Mouse (Mus musculus) CH12.LX (cell line): ENCODE data around the gene Mthfd2. TPM values are rescaled to one million over a fixed set of nuclear protein-coding genes. Genes with fewer than 3 reads are reported as not detected.

ENCODE experiments used
- DNase-seq: peaks from one replicate; pipeline ENCODE4 v3.0.0-alpha.2; 2013; ENCODE audit errors: extremely low read depth
- H3K27ac ChIP-seq: 2 replicates; pipeline ENCODE4 v1.5.1; 2012; ENCODE audit warnings: low read depth, mild to moderate bottlenecking, control low read depth, moderate library complexity; ENCODE audit not compliant: insufficient read depth
- H3K27me3 ChIP-seq: replicated peaks from 2 replicates; pipeline ENCODE3; 2012; ENCODE audit warnings: inconsistent platforms
- H3K36me3 ChIP-seq, 2 experiments: replicated peaks in 1 of 2; 2 replicates each; pipeline versions ENCODE3 to v1.6.1; 2012; ENCODE audit warnings: inconsistent platforms in 1 of 2, low read length in 1 of 2, mild to moderate bottlenecking in 1 of 2, mixed read lengths in 1 of 2, moderate library complexity in 1 of 2; ENCODE audit not compliant: control insufficient read depth in 1 of 2, insufficient read depth in 1 of 2
- H3K4me1 ChIP-seq, 2 experiments: 2 replicates each; pipeline ENCODE4 v1.6.1; 2012; ENCODE audit warnings: inconsistent platforms in 1 of 2, moderate library complexity in 1 of 2; ENCODE audit not compliant: insufficient read depth in 2 of 2, control insufficient read depth in 1 of 2
- H3K4me2 ChIP-seq: 2 replicates; pipeline ENCODE4 v1.6.1; 2012; ENCODE audit warnings: low read depth, mild to moderate bottlenecking, control low read depth; ENCODE audit not compliant: poor library complexity, insufficient read depth, severe bottlenecking
- H3K4me3 ChIP-seq, 3 experiments: fragments of 150-350 bp in 1 of 3; sonication (generic) in 1 of 3; replicated peaks in 1 of 3; 2 replicates each; pipeline versions ENCODE3 to v1.5.1; 2011 to 2012; ENCODE audit warnings: low read depth in 2 of 3, low read length in 2 of 3, mild to moderate bottlenecking in 2 of 3, moderate library complexity in 2 of 3, control low read depth in 1 of 3, improper control_type of control experiment in 1 of 3, inconsistent platforms in 1 of 3, mixed read lengths in 1 of 3; ENCODE audit not compliant: poor library complexity in 1 of 3
- H3K79me2 ChIP-seq: replicated peaks from 2 replicates; pipeline ENCODE4 v1.6.1; 2012; ENCODE audit warnings: mild to moderate bottlenecking, moderate library complexity; ENCODE audit not compliant: control insufficient read depth, poor library complexity, insufficient read depth, severe bottlenecking; ENCODE audit errors: extremely low read depth
- H3K9ac ChIP-seq: 2 replicates; pipeline ENCODE4 v1.6.1; 2012; ENCODE audit warnings: low read depth, mild to moderate bottlenecking, control low read depth, moderate library complexity; ENCODE audit not compliant: insufficient read depth
- H3K9me3 ChIP-seq: replicated peaks from 2 replicates; pipeline ENCODE3; 2012; ENCODE audit warnings: low read length, inconsistent platforms, mixed read lengths
- CHD1 ChIP-seq: IDR thresholded peaks from 2 replicates; pipeline ENCODE4 v1.6.1; 2012; ENCODE audit warnings: low read depth, low read length, improper control_type of control experiment, inconsistent platforms
- CHD2 ChIP-seq: IDR thresholded peaks from 2 replicates; pipeline ENCODE4 v1.6.1; 2011; ENCODE audit warnings: low read length, improper control_type of control experiment
- CTCF ChIP-seq, 2 experiments: IDR thresholded peaks in 1 of 2; conservative IDR thresholded peaks in 1 of 2; 2 replicates each; pipeline ENCODE4 v1.5.1; 2011 to 2012; ENCODE audit warnings: low read depth in 2 of 2, low read length in 2 of 2, improper control_type of control experiment in 1 of 2, inconsistent platforms in 1 of 2, mild to moderate bottlenecking in 1 of 2, moderate library complexity in 1 of 2
- ETS1 ChIP-seq: conservative IDR thresholded peaks from 2 replicates; pipeline ENCODE4 v1.6.1; 2012; ENCODE audit warnings: low read depth, mild to moderate bottlenecking, inconsistent platforms, low read length, improper control_type of control experiment, moderate library complexity
- GABPA ChIP-seq: IDR thresholded peaks from 2 replicates; pipeline ENCODE4 v1.6.1; 2012; ENCODE audit warnings: low read depth, low read length, improper control_type of control experiment, inconsistent platforms; ENCODE audit not compliant: insufficient replicate concordance
- HCFC1 ChIP-seq: IDR thresholded peaks from 2 replicates; pipeline ENCODE4 v1.6.1; 2012; ENCODE audit warnings: low read depth, mild to moderate bottlenecking, inconsistent platforms, low read length, improper control_type of control experiment
- IRF4 ChIP-seq: IDR thresholded peaks from 2 replicates; pipeline ENCODE4 v1.6.1; 2014; ENCODE audit warnings: low read depth, mild to moderate bottlenecking, inconsistent platforms, low read length, improper control_type of control experiment
- JUN ChIP-seq: IDR thresholded peaks from 2 replicates; pipeline ENCODE4 v1.6.1; 2011; ENCODE audit warnings: low read depth, mild to moderate bottlenecking, low read length, improper control_type of control experiment, moderate library complexity; ENCODE audit not compliant: insufficient read depth
- KAT2A ChIP-seq: IDR thresholded peaks from 2 replicates; pipeline ENCODE4 v1.6.1; 2012; ENCODE audit warnings: low read length, improper control_type of control experiment, inconsistent platforms; ENCODE audit not compliant: insufficient replicate concordance
- MAX ChIP-seq: IDR thresholded peaks from 2 replicates; pipeline ENCODE4 v1.6.1; 2011; ENCODE audit warnings: low read length, improper control_type of control experiment
- MEF2A ChIP-seq: IDR thresholded peaks from 2 replicates; pipeline ENCODE4 v1.6.1; 2014; ENCODE audit warnings: low read depth, mild to moderate bottlenecking, inconsistent platforms, low read length, improper control_type of control experiment, borderline replicate concordance
- MXI1 ChIP-seq: IDR thresholded peaks from 2 replicates; pipeline ENCODE4 v1.6.1; 2011; ENCODE audit warnings: mild to moderate bottlenecking, low read depth, low read length, improper control_type of control experiment
- MYC ChIP-seq: IDR thresholded peaks from 2 replicates; pipeline ENCODE4 v1.6.1; 2011; ENCODE audit warnings: low read depth, mild to moderate bottlenecking, improper control_type of control experiment, low read length
- NELFE ChIP-seq: IDR thresholded peaks from 2 replicates; pipeline ENCODE4 v1.6.1; 2011; ENCODE audit warnings: low read depth, low read length, improper control_type of control experiment
- POLR2A ChIP-seq: IDR thresholded peaks from 2 replicates; pipeline ENCODE4 v1.6.1; 2011; ENCODE audit warnings: low read depth, mild to moderate bottlenecking, improper control_type of control experiment, low read length
- POLR2AphosphoS2 ChIP-seq: IDR thresholded peaks from 2 replicates; pipeline ENCODE4 v1.6.1; 2011; ENCODE audit warnings: low read depth, low read length, improper control_type of control experiment
- RAD21 ChIP-seq: IDR thresholded peaks from 2 replicates; pipeline ENCODE4 v1.6.1; 2011; ENCODE audit warnings: low read depth, mild to moderate bottlenecking, low read length, improper control_type of control experiment, moderate library complexity
- RCOR1 ChIP-seq: conservative IDR thresholded peaks from 2 replicates; pipeline ENCODE4 v1.6.1; 2012; ENCODE audit warnings: low read depth, mild to moderate bottlenecking, inconsistent platforms, low read length, improper control_type of control experiment
- SIN3A ChIP-seq: IDR thresholded peaks from 2 replicates; pipeline ENCODE4 v1.6.1; 2012; ENCODE audit warnings: low read length, improper control_type of control experiment, inconsistent platforms
- SMC3 ChIP-seq: IDR thresholded peaks from 2 replicates; pipeline ENCODE4 v1.6.1; 2011; ENCODE audit warnings: low read depth, low read length, improper control_type of control experiment
- TBP ChIP-seq: conservative IDR thresholded peaks from 2 replicates; pipeline ENCODE4 v1.6.1; 2011; ENCODE audit warnings: low read depth, low read length, improper control_type of control experiment
- UBTF ChIP-seq: IDR thresholded peaks from 2 replicates; pipeline ENCODE4 v1.6.1; 2012; ENCODE audit warnings: low read depth, mild to moderate bottlenecking, inconsistent platforms, low read length, improper control_type of control experiment, moderate library complexity
- USF1 ChIP-seq: IDR thresholded peaks from 2 replicates; pipeline ENCODE4 v1.6.1; 2014; ENCODE audit warnings: low read depth, mild to moderate bottlenecking, inconsistent platforms, low read length, improper control_type of control experiment
- ZC3H11A ChIP-seq: IDR thresholded peaks from 2 replicates; pipeline ENCODE4 v1.6.1; 2012; ENCODE audit warnings: low read depth, mild to moderate bottlenecking, inconsistent platforms, low read length, improper control_type of control experiment
- ZKSCAN1 ChIP-seq: IDR thresholded peaks from 2 replicates; pipeline ENCODE4 v1.6.1; 2012; ENCODE audit warnings: low read depth, inconsistent platforms, low read length, improper control_type of control experiment, borderline replicate concordance
- ZMIZ1 ChIP-seq: IDR thresholded peaks from 2 replicates; pipeline ENCODE4 v1.6.1; 2012; ENCODE audit warnings: low read depth, mild to moderate bottlenecking, inconsistent platforms, low read length, improper control_type of control experiment
- ZNF384 ChIP-seq: IDR thresholded peaks from 2 replicates; pipeline ENCODE4 v1.6.1; 2012; ENCODE audit warnings: low read depth, low read length, improper control_type of control experiment, inconsistent platforms
- dilution Hi-C: fragments of 300-500 bp; cut with MboI; formaldehyde crosslinking; loops from 2 replicates; pipeline ENCODE4 v1.14.3; 2020; ENCODE audit warnings: low sequenced_read_pairs; ENCODE audit not compliant: extremely low pct_unique_long_range_greater_than_20kb, extremely low pct_ligation_motif_present
- in situ Hi-C: fragments of 300-500 bp; cut with MboI; formaldehyde crosslinking; loops from 3 replicates; pipeline ENCODE4 v1.14.3; 2019; ENCODE audit warnings: low sequenced_read_pairs, low pct_ligation_motif_present, low pct_unique_long_range_greater_than_20kb, mixed read lengths
- polyA plus RNA-seq: library from polyadenylated mRNA; unstranded; fragments of >175 nt; gene quantifications from 2 replicates; pipeline ENCODE4 v1.2.1, GENCODE M21; 2012; ENCODE audit warnings: low read depth; ENCODE audit not compliant: insufficient read length
- total RNA-seq, 2 experiments: library from RNA; depleted of rRNA; stranded (reverse); fragments of 300-350 nt in 1 of 2; fragments of >200 nt in 1 of 2; gene quantifications; 2 replicates each; pipeline ENCODE4 v1.2.3; 2012 to 2014

Gene Mthfd2
- total and polyA plus RNA-seq, 3 experiments = 286 to 351 (median 327) TPM

- no peak for TF ChIP-seq MYC
- TF ChIP-seq POLR2A = peak; percentile 67
- TF ChIP-seq MXI1 = peak; percentile 58
- peak; percentile 66 for TF ChIP-seq HCFC1
- no peak for TF ChIP-seq UBTF
- no peak for TF ChIP-seq USF1
- TF ChIP-seq ZMIZ1 = peak; percentile 59; the same call in 1 of the 2 replicates
- TF ChIP-seq POLR2AphosphoS2 = no peak
- peak; percentile 57 for TF ChIP-seq MEF2A
- TF ChIP-seq SIN3A = peak; percentile 71
- 0 out of 2 replicates have a peak, but pooled peaks have one; percentile 35 for TF ChIP-seq RCOR1
- no peak for TF ChIP-seq JUN
- no peak for TF ChIP-seq ZKSCAN1
- TF ChIP-seq IRF4 = peak; percentile 60
- no peak for TF ChIP-seq CHD1
- TF ChIP-seq ETS1 = no peak
- TF ChIP-seq CTCF (conservative IDR thresholded peaks at IDR 0.05 in 1 of 2, IDR thresholded peaks at IDR 0.05 in 1 of 2; ENCODE audit: low read depth in 2 of 2, low read length in 2 of 2) = peak in 1 of 2 experiments; percentile 76; a peak in 2 of 4 replicates
- no peak for TF ChIP-seq TBP
- peak; percentile 69 for TF ChIP-seq NELFE
Observed at GRCm38 (mm10) chr6:83268144-83269010, 57.3 kb downstream of the Mthfd2 start (continued).

GRCm38 (mm10) chr6:83267616-83268015 is 58.1 kb downstream of the Mthfd2 start:
- H3K27me3 ChIP-seq = peaks cover 36% of the 10 kb centered on the region
- peak overlapping the region; percentile 55; the same call in 1 of the 2 replicates for H3K9ac ChIP-seq
- peaks cover 3% of the 10 kb centered on the region for H3K9me3 ChIP-seq
- dilution Hi-C loops = no loop called here
- peak overlapping the region; percentile 53 for H3K4me2 ChIP-seq
- no peak for DNase-seq
- no peaks in the 10 kb centered on the region for H3K79me2 ChIP-seq
- peaks cover 4 to 15% of the 10 kb centered on the region in 2 experiments; a peak in 3 of 4 replicates for H3K4me1 ChIP-seq
- in situ Hi-C loops = no loop called here
- H3K36me3 ChIP-seq = no peaks in the 10 kb centered on the region
- H3K27ac ChIP-seq = no peak overlapping the region
- no peak for TF ChIP-seq HCFC1
- no peak for TF ChIP-seq ETS1
- TF ChIP-seq POLR2A = no peak
- no peak for TF ChIP-seq MAX
- no peak for TF ChIP-seq ZNF384
- no peak for TF ChIP-seq MXI1
- TF ChIP-seq MEF2A = no peak
- TF ChIP-seq POLR2AphosphoS2 = no peak
- no peak for TF ChIP-seq RCOR1
- no peak for TF ChIP-seq ZKSCAN1
- no peak for TF ChIP-seq TBP
- no peak for TF ChIP-seq SMC3
- TF ChIP-seq ZC3H11A = no peak
- TF ChIP-seq MYC = no peak
- no peak for TF ChIP-seq GABPA
- TF ChIP-seq IRF4 = no peak
- TF ChIP-seq CTCF (conservative IDR thresholded peaks at IDR 0.05 in 1 of 2, IDR thresholded peaks at IDR 0.05 in 1 of 2; ENCODE audit: low read depth in 2 of 2, low read length in 2 of 2) = no peak
- TF ChIP-seq CHD2 = no peak
- TF ChIP-seq RAD21 = no peak
- TF ChIP-seq KAT2A = no peak
- peak overlapping the region; percentile 22 to 46 (median 41) for H3K4me3 ChIP-seq
